Mouse (Mus musculus): ENCODE results near the gene Mbd3. TPM values are rescaled to one million over a fixed set of nuclear protein-coding genes. Genes with fewer than 3 reads are reported as not detected.

The Mbd3 gene
- polyA plus RNA-seq, 1 experiment from 2014 or later = 204 TPM

DNA sequence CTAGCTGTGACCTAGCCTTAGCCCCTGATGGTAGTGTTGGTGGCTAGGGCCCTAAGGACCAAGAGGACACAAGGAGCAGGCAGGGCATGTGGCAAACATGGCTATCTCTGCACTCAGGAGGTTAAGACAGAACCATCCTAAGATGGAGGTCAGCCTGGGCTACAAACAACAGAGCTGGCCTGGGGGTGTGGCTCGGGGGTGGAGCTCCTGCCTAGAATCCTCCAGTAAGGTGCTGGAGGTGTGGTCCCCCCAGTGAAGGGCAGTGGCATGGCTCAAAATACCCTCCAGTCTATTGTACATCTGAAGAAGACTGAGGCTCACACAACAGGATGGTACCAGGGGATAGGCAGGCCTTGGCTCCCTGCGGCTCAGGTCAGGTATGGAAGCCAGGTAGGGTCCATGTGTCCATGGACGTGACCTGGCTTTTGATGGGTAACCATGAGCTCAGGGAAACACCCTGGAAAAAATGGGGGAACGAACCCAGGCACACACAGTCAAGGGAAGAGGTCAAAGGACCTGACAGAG lies 15.2 kb downstream of the Mbd3 start:
- 85% methylated on average over 4 of the region's 4 CpGs for WGBS

DNA sequence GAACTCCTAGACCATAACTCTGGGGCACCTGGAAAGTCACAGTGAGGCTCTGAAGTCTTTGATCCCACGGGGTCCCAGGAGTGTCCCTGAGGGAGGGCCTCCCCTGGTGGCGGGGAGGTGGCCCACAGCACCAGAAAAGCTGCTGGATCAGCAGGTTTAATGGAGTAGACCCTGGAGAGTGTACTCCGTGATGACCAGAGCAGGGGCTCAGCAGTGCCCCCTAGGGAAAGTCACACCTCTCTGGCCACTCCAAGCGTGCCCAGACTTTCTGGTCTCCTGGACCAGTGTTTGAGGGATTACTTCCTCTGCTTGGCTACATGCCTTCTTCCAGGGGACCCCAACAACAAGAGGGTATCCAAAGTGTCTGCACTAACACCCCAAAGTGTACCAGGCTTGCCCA lies 15.9 kb downstream of the Mbd3 start:
- Histone ChIP-seq H3K27ac (ENCODE audit: low read length) (no peak overlapping the region), H3K36me3 (ENCODE audit: control insufficient read depth, insufficient read depth, low read length) (peaks cover 19% of the 10 kb centered on the region), H3K9me3 (ENCODE audit: control insufficient read depth, low read length) (no peaks in the 10 kb centered on the region), H3K4me1 (replicated peaks; ENCODE audit: control insufficient read depth, insufficient read depth, low read length) (peaks cover 26% of the 10 kb centered on the region), H3K4me2 (ENCODE audit: low read depth, low read length) (no peak overlapping the region), H3K9ac (ENCODE audit: low read length) (no peak overlapping the region), H3K27me3 (ENCODE audit: control insufficient read depth, insufficient read depth, low read depth, low read length) (no peaks in the 10 kb centered on the region), H3K4me3 (ENCODE audit: low read length) (no peak overlapping the region)
- ATAC-seq (ENCODE audit: low read depth) = no peak
- WGBS = 49% methylated on average over 4 of the region's 4 CpGs

More for the DNA sequence above, 15.2 kb downstream of the Mbd3 start:
- no peak for ATAC-seq (ENCODE audit: low read depth)
- Histone ChIP-seq H3K9ac (ENCODE audit: low read length) (no peak overlapping the region), H3K27ac (ENCODE audit: low read length) (no peak overlapping the region), H3K4me3 (ENCODE audit: low read length) (no peak overlapping the region), H3K4me2 (ENCODE audit: low read depth, low read length) (peak overlapping the region; percentile 85; the same call in 1 of the 2 replicates), H3K4me1 (replicated peaks; ENCODE audit: control insufficient read depth, insufficient read depth, low read length) (peaks cover 29% of the 10 kb centered on the region), H3K27me3 (ENCODE audit: control insufficient read depth, insufficient read depth, low read depth, low read length) (no peaks in the 10 kb centered on the region), H3K36me3 (ENCODE audit: control insufficient read depth, insufficient read depth, low read length) (peaks cover 19% of the 10 kb centered on the region), H3K9me3 (ENCODE audit: control insufficient read depth, low read length) (no peaks in the 10 kb centered on the region)

- Histone ChIP-seq H3K27me3 (ENCODE audit: control insufficient read depth, insufficient read depth, low read depth, low read length) (no peaks in the 10 kb centered on the region), H3K9me3 (ENCODE audit: control insufficient read depth, low read length) (no peaks in the 10 kb centered on the region), H3K27ac (ENCODE audit: low read length) (no peak overlapping the region), H3K4me3 (ENCODE audit: low read length) (no peak overlapping the region), H3K4me1 (replicated peaks; ENCODE audit: control insufficient read depth, insufficient read depth, low read length) (peaks cover 20% of the 10 kb centered on the region), H3K9ac (ENCODE audit: low read length) (no peak overlapping the region), H3K36me3 (ENCODE audit: control insufficient read depth, insufficient read depth, low read length) (peaks cover 19% of the 10 kb centered on the region), H3K4me2 (ENCODE audit: low read depth, low read length) (no peak overlapping the region)
- ATAC-seq (ENCODE audit: low read depth) = no peak
- 79% methylated on average over 7 of the region's 7 CpGs for WGBS
Measured at GRCm38 (mm10) chr10:80382641-80383365, 16.5 kb downstream of the Mbd3 start.

DNA sequence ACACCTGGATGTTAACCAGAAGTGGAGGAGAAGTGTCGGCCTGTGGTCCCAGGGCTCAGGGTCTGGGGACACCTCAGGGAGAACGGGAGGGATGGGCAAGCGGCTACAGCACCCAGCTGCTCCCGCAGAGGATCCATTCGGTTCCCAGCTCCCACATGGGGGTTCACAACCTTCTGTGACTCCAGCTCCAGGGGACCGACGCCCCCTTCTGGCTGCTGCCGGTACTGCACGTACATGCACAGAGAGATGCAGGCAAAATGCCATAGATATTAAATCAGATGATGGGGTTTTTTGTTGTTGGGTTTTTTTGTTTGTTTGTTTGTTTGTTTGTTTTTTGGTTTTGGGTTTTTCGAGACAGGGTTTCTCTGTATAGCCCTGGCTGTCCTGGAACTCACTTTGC lies 21.6 kb downstream of the Mbd3 start:
- peaks cover 19% of the 10 kb centered on the region for H3K36me3 ChIP-seq (ENCODE audit: control insufficient read depth, insufficient read depth, low read length)
- no peaks in the 10 kb centered on the region for H3K27me3 ChIP-seq (ENCODE audit: control insufficient read depth, insufficient read depth, low read depth, low read length)
- WGBS = 49% methylated on average over 10 of the region's 10 CpGs
- no peak overlapping the region for H3K9ac ChIP-seq (ENCODE audit: low read length)
- no peak overlapping the region for H3K4me2 ChIP-seq (ENCODE audit: low read depth, low read length)
- H3K4me3 ChIP-seq (ENCODE audit: low read length) = no peak overlapping the region
- no peak for ATAC-seq (ENCODE audit: low read depth)
- no peak overlapping the region for H3K27ac ChIP-seq (ENCODE audit: low read length)
- no peaks in the 10 kb centered on the region for H3K9me3 ChIP-seq (ENCODE audit: control insufficient read depth, low read length)
- H3K4me1 ChIP-seq (replicated peaks; ENCODE audit: control insufficient read depth, insufficient read depth, low read length) = no peaks in the 10 kb centered on the region

DNA sequence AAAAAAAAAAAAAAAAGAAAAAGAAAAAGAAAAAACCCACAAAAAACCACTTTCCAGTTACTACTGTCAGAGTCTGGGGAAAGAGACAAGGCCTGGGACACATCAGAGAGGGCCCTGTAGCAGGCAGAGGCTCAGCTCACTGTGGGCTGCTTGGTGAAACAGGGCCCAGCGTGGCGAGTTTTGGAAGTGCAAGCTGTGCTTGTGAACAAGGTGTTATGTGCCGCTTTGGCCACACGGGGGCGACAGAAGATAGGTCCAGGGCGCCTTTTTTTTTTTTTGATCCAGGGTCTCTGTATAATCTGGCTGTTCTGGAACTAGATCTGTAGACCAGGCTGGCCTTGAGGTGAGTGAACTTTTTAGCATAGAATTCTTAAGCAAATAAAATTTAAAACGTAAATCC lies 23.2 kb downstream of the Mbd3 start:
- H3K27me3 ChIP-seq (ENCODE audit: control insufficient read depth, insufficient read depth, low read depth, low read length) = no peaks in the 10 kb centered on the region
- H3K9ac ChIP-seq (ENCODE audit: low read length) = no peak overlapping the region
- ATAC-seq (ENCODE audit: low read depth) = peak; percentile 64
- H3K9me3 ChIP-seq (ENCODE audit: control insufficient read depth, low read length) = no peaks in the 10 kb centered on the region
- no peak overlapping the region for H3K27ac ChIP-seq (ENCODE audit: low read length)
- WGBS = 2% methylated on average over 7 of the region's 7 CpGs
- no peak overlapping the region for H3K4me2 ChIP-seq (ENCODE audit: low read depth, low read length)
- peaks cover 4% of the 10 kb centered on the region for H3K36me3 ChIP-seq (ENCODE audit: control insufficient read depth, insufficient read depth, low read length)
- H3K4me3 ChIP-seq (ENCODE audit: low read length) = no peak overlapping the region
- peaks cover 5% of the 10 kb centered on the region for H3K4me1 ChIP-seq (replicated peaks; ENCODE audit: control insufficient read depth, insufficient read depth, low read length)

DNA sequence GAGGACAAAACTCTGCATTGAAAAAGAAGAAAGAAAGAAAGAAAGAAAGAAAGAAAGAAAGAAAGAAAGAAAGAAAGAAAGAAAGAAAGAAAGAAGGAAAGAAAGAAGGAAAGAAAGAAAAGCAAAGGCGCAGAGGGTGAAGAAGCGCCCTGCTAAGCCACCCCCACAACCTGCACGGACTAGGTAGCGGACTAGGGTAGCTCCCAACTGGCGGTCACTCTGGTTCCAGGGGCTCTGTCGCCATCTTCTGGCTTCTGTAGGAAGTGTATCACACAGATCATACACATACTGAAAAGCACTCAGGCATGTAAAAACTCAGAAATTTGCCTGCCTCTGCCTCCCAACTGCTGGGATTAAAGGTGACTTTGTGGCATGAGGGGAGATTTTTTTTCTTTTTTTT lies 25.3 kb downstream of the Mbd3 start:
- Histone ChIP-seq H3K4me3 (ENCODE audit: low read length) (no peak overlapping the region), H3K9ac (ENCODE audit: low read length) (no peak overlapping the region), H3K36me3 (ENCODE audit: control insufficient read depth, insufficient read depth, low read length) (no peaks in the 10 kb centered on the region), H3K4me2 (ENCODE audit: low read depth, low read length) (no peak overlapping the region), H3K4me1 (replicated peaks; ENCODE audit: control insufficient read depth, insufficient read depth, low read length) (peaks cover 5% of the 10 kb centered on the region), H3K9me3 (ENCODE audit: control insufficient read depth, low read length) (no peaks in the 10 kb centered on the region), H3K27me3 (ENCODE audit: control insufficient read depth, insufficient read depth, low read depth, low read length) (no peaks in the 10 kb centered on the region), H3K27ac (ENCODE audit: low read length) (no peak overlapping the region)
- WGBS = 27% methylated on average over 6 of the region's 6 CpGs
- 0 out of 2 replicates have a peak, but pooled peaks have one; percentile 34 for ATAC-seq (ENCODE audit: low read depth)

DNA sequence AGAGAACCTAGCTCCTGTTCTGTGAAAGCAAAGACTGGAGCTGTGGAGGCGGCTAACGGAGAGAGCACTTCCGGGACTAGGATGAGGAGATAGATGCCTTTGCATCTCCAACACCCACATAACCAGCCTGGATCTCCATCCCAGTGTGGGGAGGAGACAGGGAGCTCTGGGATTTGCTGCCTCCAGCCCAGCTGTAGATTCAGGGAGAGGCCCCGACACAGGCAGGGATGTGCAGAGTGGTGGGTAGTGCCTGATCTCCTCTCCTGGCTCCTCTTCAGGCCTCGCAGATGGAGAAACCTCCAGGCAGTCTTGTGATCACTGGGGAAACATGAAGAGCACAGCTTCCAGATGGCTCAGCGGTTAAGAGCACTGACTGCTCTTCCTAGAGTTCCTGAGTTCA lies 26.6 kb downstream of the Mbd3 start:
- 83% methylated on average over 6 of the region's 6 CpGs for WGBS
- Histone ChIP-seq H3K27me3 (ENCODE audit: control insufficient read depth, insufficient read depth, low read depth, low read length) (no peaks in the 10 kb centered on the region), H3K4me1 (replicated peaks; ENCODE audit: control insufficient read depth, insufficient read depth, low read length) (peaks cover 5% of the 10 kb centered on the region), H3K9ac (ENCODE audit: low read length) (no peak overlapping the region), H3K9me3 (ENCODE audit: control insufficient read depth, low read length) (no peaks in the 10 kb centered on the region; the same call in 1 of the 2 replicates), H3K4me2 (ENCODE audit: low read depth, low read length) (no peak overlapping the region), H3K36me3 (ENCODE audit: control insufficient read depth, insufficient read depth, low read length) (no peaks in the 10 kb centered on the region), H3K27ac (ENCODE audit: low read length) (no peak overlapping the region), H3K4me3 (ENCODE audit: low read length) (no peak overlapping the region)
- ATAC-seq (ENCODE audit: low read depth) = no peak

GRCm38 (mm10) chr10:80371983-80372382 lies 27.4 kb downstream of the Mbd3 start:
- H3K27ac ChIP-seq (ENCODE audit: low read length) = no peak overlapping the region; the same call in 1 of the 2 replicates
- no peak overlapping the region for H3K9ac ChIP-seq (ENCODE audit: low read length)
- no peaks in the 10 kb centered on the region for H3K27me3 ChIP-seq (ENCODE audit: control insufficient read depth, insufficient read depth, low read depth, low read length)
- no peaks in the 10 kb centered on the region; the same call in 1 of the 2 replicates for H3K9me3 ChIP-seq (ENCODE audit: control insufficient read depth, low read length)
- no peak for ATAC-seq (ENCODE audit: low read depth)
- peaks cover 5% of the 10 kb centered on the region for H3K4me1 ChIP-seq (replicated peaks; ENCODE audit: control insufficient read depth, insufficient read depth, low read length)
- no peaks in the 10 kb centered on the region for H3K36me3 ChIP-seq (ENCODE audit: control insufficient read depth, insufficient read depth, low read length)
- 48% methylated on average over 9 of the region's 9 CpGs for WGBS
- H3K4me2 ChIP-seq (ENCODE audit: low read depth, low read length) = peak overlapping the region; percentile 37
- no peak overlapping the region for H3K4me3 ChIP-seq (ENCODE audit: low read length)

DNA sequence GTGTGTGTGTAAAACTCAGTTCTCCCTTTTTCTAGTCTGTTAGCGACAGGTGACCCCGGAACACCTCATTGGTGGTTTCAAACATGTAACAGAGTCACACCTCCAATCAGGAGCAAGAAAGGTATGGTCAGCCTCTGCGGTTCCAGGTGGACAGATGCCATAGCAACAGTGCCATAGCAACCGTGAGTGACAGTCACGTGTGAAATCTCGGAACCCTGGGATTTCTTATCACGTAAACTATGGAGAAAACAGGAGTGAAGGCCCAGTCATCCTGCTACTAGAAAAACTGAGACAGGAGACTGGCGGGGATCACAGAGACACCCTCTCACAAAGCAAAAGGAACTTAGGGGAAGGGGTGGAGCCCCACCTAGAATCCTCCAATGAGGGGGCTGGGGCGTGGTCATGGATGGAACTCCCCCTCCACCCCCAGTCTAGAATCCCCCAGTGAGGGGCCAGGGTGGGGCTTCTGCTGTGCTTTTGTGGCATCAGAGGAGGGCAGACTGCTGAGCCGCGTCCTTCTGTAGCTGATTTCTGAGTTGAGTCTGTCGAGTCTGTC lies 27.9 kb downstream of the Mbd3 start:
- H3K36me3 ChIP-seq (ENCODE audit: control insufficient read depth, insufficient read depth, low read length) = no peaks in the 10 kb centered on the region
- H3K4me1 ChIP-seq (replicated peaks; ENCODE audit: control insufficient read depth, insufficient read depth, low read length) = peaks cover 5% of the 10 kb centered on the region
- H3K27ac ChIP-seq (ENCODE audit: low read length) = no peak overlapping the region; the same call in 1 of the 2 replicates
- H3K9me3 ChIP-seq (ENCODE audit: control insufficient read depth, low read length) = no peaks in the 10 kb centered on the region; the same call in 1 of the 2 replicates
- WGBS = 3% methylated on average over 12 of the region's 12 CpGs
- ATAC-seq (ENCODE audit: low read depth) = peak; percentile 69
- peak overlapping the region; percentile 37 for H3K4me2 ChIP-seq (ENCODE audit: low read depth, low read length)
- peak overlapping the region; percentile 38 for H3K4me3 ChIP-seq (ENCODE audit: low read length)
- H3K9ac ChIP-seq (ENCODE audit: low read length) = 0 out of 2 replicates have a peak overlapping the region, but pooled peaks have one; percentile 37
- no peaks in the 10 kb centered on the region for H3K27me3 ChIP-seq (ENCODE audit: control insufficient read depth, insufficient read depth, low read depth, low read length)

All from lung, embryonic 16.5 days (tissue).